Mouse (Mus musculus) kidney, postnatal 25 days (tissue): ENCODE data around the gene Fgfr2.

Source experiments
- DNase-seq, 2 experiments: peaks; one replicate each; pipeline ENCODE4 v3.0.0; 2021; ENCODE audit warnings: mixed read lengths in 2 of 2

Gene Fgfr2

DNA sequence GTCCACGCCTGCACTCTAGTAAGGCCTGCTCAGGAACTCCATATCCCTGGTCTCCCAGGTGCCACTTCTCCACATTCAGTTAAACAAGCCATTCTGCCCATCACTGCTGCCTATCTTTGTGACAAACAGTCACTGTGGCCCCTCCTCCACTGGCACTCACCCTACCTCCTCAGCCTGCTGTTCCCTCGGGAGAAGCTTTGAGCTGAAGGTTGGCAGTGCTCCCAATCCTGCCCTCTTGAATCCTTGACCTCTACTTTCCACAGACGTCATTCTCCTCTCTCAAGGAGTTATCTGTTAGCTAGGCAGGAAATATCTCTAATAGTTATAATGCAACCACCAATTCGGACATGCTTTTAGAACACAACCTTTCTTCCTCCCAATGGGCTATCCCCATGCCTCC is 3008.7 kb downstream of the Fgfr2 start:
- peak; percentile 82 to 91 for DNase-seq
